Mouse (Mus musculus): ENCODE data around the gene Lrrc8d.

Gene Lrrc8d

DNA sequence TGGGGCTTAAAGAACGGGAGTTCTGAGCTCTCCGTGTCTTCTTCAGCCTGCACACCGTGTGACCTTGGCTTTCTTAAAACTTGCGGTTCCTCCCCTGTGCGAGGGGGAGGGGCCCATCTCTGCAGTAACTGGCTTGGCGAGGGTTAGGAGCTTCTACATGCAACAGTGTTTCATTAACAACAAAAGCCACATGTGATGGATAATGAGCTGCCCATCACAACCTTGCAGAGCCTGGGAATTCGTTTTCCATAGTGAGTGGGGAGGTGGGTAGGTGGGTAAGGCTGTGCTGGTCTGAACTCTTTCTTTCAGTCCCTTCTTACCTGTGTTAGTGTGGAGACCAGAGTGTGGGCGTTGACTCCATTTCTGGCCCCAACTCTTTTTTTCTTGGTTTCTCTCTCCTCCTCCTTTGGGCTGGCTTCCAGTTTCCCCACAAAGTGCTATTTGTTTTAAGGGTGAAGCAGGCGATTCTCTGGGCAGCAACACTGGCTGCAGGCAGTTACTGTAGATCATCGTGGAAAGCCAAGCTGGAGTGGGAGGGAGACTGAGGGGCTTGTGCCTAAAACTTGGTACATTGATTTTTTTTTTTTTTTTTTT is 15.9 kb downstream of the Lrrc8d start:
- in situ Hi-C loops (cut with MboI, MseI) = no loop called here

DNA sequence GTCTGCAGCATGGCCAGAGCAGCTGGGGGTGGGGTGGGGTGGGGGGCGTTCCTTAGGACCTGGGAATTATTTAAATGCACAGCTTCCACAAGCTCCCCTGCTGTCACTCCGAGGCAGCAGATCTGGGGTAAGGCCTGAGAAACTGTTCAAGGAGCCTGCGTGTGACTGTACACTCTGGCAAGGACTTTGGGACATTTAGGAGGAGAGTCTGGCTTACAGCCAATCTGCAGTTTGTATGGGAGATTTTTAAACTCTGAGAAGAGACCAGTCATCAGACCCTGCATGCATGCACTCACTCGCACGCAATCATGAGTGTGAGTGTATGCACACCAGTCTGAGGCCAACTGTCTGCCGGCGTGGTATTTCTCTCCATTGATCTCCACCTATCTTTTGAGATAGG is 17.5 kb downstream of the Lrrc8d start:
- in situ Hi-C loops (cut with MboI, MseI) = no loop called here

- in situ Hi-C loops (cut with MboI, MseI) = no loop called here
These were observed 18.4 kb downstream of the Lrrc8d start for GRCm38 (mm10) chr5:105718138-105718670.

- in situ Hi-C loops (cut with MboI, MseI) = no loop called here
These were observed 21.5 kb downstream of the Lrrc8d start for GRCm38 (mm10) chr5:105721267-105721666.

DNA sequence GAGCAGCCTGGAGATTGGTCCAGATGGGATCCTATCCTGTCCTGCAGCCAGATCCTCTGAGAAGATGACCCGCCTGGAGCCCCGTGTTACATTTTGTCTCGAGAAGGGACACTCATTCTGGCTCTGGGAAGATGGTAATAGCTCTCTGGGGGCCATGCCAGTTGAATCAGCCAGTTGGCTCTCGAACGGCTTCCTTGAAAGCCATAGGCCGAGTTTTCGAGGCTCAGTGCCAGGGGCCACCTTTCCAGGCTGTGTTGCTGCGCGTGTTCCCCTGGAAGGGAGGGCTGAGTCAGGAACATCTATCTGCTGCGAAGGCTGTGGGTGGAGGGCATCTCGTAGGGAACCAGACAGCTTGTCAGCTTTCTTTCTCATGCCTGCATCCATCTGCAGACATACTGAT is 23.0 kb downstream of the Lrrc8d start:
- in situ Hi-C loops (cut with MboI, MseI) = no loop called here

DNA sequence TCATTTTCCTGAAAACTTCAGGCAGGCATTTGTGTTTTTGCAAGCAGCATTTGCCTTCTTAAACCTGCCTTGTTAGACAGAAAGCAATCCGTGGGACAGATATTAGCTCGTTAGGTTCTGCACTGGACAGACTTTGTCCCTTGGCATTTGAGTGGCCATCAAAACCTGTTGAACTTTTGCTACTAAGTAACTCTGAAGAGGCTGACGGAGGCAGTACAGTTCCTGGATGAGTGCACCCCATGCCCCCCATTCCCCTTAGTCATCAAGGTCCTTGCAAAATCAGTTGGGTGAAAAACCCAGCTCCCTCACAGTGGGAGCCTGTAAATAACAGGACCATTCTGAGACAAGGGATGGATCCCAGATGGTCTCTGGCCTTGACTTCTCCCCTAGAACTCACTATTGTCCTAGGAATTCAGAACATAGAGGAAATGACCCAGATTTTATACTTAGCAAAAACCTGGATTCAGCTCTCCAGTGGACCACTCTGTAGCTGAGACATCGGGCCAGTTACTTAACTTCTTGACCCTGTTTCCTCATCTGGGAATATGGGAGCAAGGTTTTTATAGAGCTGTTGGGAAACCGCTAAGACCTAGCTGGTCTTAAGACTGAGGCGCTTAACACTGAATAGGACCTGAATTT is 30.5 kb downstream of the Lrrc8d start:
- in situ Hi-C loops (cut with MboI, MseI) = no loop called here

GRCm38 (mm10) chr5:105731173-105731626 is 31.4 kb downstream of the Lrrc8d start:
- in situ Hi-C loops (cut with MboI, MseI) = no loop called here

GRCm38 (mm10) chr5:105731627-105732432 is 32.1 kb downstream of the Lrrc8d start:
- in situ Hi-C loops (cut with MboI, MseI) = no loop called here

DNA sequence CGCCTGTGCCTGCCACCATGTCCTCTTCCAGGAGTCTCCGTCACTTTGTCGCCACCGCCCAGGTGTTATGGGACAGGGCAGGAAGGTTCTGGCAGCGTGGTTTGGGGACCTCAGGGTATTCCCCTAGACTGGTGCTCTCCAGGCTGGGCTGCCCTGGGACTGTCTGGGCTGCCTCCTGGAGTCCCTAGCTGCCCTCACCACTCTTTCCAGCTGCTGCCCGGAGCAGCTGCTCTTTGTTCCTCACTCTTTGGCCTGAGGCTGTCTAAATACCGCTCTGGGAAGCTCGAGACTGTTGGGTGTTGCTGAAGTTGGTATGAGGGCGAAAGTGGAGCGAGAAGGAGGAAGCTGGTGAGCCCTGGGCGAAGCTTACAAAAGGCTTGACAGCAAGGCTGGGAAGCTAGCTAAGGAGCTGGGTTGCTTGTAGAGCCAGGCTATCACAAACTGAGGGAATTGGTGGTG is 32.7 kb downstream of the Lrrc8d start:
- in situ Hi-C loops (cut with MboI, MseI) = no loop called here

- in situ Hi-C loops (cut with MboI, MseI) = no loop called here
These were observed 33.5 kb downstream of the Lrrc8d start for GRCm38 (mm10) chr5:105733226-105733625.

DNA sequence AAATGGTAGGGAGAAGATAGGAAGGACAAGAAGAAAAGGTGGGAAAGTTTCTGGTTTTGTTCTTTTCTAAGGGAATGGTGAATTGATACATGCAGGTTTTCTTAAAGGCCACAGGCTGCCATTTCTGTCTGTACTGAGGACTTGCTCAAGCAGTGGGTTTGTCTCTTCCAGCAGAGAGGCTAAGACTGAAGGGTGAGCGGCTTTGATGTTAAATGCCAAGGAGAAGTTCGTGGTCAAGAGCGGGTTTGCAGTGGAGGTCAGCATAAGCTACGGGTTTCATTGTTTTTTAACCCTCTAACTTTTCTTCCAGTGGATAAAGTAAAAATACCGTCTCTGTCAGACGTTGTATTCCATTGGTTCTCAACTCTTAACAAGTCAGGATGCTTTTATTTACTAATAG is 36.6 kb downstream of the Lrrc8d start:
- in situ Hi-C loops (cut with MboI, MseI) = no loop called here

GRCm38 (mm10) chr5:105737145-105737544 is 37.4 kb downstream of the Lrrc8d start:
- in situ Hi-C loops (cut with MboI, MseI) = no loop called here

- in situ Hi-C loops (cut with MboI, MseI) = no loop called here
These were observed 40.7 kb downstream of the Lrrc8d start for GRCm38 (mm10) chr5:105740437-105740836.

DNA sequence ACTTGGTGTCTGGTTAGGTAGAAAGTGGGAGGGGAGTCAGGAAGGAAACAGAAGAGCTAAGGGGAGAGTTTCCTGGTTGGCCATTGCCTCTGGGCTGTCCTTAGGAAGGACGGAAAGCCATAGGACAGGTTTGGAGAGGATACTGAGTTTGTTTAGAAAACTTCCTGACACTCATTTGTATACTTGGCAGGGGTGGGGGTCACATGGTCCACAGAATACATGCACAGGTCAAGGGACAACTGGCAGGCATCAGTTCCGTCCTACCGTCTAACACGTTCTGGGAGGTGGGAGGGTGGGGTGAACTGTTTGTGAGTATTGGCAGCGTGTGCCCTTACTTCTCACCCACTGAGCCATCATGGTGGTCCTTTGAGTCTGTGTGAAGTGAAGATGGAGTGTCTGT is 42.9 kb downstream of the Lrrc8d start:
- in situ Hi-C loops (cut with MboI, MseI) = no loop called here

DNA sequence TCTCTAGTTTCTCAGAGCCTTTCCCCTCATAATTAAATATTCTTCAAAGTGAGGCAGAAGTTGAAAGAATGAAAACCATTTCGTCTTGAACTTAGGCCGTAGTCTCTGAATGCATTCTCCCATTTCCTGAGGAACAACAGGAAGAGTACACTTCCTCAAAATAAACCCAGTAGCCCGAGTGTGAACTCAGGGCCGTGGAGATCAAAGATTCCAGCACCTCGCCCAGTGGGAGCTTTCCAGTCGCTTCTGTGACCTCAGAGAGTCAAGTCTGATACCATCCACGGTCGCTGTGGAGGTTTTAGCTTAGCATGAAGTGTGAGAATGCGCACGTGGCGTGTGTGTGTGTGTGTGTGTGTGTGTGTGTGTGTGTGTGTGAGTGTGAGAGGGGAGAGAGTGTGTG is 45.6 kb downstream of the Lrrc8d start:
- in situ Hi-C loops (cut with MboI, MseI) = loop anchor here (5.0 kb wide), 1 partner anchor 38 kb away; no protein-coding TSS in a partner anchor

GRCm38 (mm10) chr5:105745927-105746454 is 46.2 kb downstream of the Lrrc8d start:
- in situ Hi-C loops (cut with MboI, MseI) = loop anchor here (5.0 kb wide), 1 partner anchor 39 kb away; no protein-coding TSS in a partner anchor

- in situ Hi-C loops (cut with MboI, MseI) = loop anchor here (25.0 kb wide), 1 partner anchor 1032 kb away; no protein-coding TSS in a partner anchor
These were observed 55.0 kb downstream of the Lrrc8d start for GRCm38 (mm10) chr5:105754803-105755202.

DNA sequence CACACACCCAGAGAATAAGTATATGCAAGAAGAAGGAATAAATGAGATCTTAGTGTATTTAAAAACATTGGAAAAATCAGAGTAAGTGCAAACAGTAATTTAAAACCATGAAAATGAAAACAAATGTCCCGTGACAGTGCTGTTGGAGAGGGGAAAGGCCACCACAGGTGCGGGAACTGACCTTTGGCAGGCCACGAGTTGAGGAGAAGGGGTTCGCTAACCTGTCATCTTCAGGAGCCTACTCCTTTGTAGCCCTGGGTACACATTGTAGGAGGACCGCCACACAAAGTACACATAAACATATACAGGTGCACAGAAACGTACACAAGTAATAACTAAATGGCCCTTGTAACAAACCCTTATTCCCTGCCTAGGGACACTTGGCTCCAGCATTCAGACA is 55.7 kb downstream of the Lrrc8d start:
- in situ Hi-C loops (cut with MboI, MseI) = loop anchor here (25.0 kb wide), 1 partner anchor 1032 kb away; no protein-coding TSS in a partner anchor

DNA sequence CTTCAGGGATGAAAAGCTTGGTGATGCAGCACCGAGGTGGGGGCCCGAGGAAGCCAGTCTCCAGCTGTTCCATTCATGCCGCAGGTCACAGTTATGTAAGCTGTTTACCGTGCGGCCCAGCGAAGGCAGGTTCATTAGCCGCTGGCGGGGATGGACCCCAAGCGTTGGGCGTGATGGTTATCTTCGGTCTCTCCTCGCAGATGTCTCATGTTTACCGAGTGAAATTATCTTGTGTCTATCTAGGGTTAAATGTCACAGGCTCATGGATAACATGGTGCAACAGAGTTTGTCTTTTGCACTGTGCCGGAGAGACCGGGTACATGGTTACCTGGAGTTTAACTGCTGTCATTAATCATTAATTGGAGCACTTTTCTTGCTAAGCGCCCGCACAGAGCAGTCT is 58.2 kb downstream of the Lrrc8d start:
- in situ Hi-C loops (cut with MboI, MseI) = loop anchor here (25.0 kb wide), 1 partner anchor 1029 kb away; no protein-coding TSS in a partner anchor

GRCm38 (mm10) chr5:105758866-105759265 is 59.1 kb downstream of the Lrrc8d start:
- in situ Hi-C loops (cut with MboI, MseI) = loop anchor here (25.0 kb wide), 1 partner anchor 1028 kb away; no protein-coding TSS in a partner anchor

DNA sequence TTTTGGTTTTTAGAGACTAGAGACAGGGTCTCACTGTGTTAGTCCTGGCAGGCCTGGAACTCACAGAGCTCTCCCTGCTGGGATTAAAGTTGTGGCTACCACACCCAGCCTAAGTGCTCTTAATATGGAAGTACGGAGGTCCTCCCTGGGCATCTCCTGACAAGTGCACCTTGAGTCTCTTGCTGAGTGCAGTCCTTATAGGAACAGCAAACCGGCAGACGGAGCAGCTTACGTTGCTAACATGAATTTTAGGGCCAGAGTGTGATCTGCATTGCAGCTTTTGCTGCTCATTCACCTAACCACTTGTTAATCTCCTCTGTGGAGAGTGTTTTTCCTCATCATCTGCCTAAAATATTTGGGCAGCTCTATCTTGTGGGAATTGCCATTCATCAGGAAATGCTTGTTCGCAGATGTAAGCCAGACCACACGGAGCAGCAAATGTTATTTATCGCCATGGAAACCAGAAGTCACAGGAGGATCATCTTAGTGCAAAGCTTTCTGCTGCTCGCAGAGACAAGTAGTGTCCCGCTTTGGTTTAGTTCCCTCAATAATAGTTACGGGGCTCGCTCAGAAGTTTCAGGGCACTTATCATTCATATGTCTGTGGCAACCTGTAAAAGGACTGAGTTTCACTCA is 62.2 kb downstream of the Lrrc8d start:
- in situ Hi-C loops (cut with MboI, MseI) = loop anchor here (25.0 kb wide), 1 partner anchor 1025 kb away; no protein-coding TSS in a partner anchor
